In genomic region chr3:156559826-156560471, GRCm38 (mm10) we compare ENCODE assay signal across 7 mouse cellular contexts. TPM values are rescaled to one million over a fixed set of nuclear protein-coding genes. Genes with fewer than 3 reads are reported as not detected.
A peak's percentile ranks its signal among the peaks of the same experiment; 100 is the strongest.
DNase-seq lines count a peak whose midpoint lies in the region; ATAC-seq and TF ChIP-seq lines count a peak whose summit lies in the region.

No protein-coding gene starts in this region.

- TF ChIP-seq CTCF in E14TG2a.4 (conservative IDR thresholded peaks at IDR 0.05; ENCODE audit: low read length), result no peak

- WGBS in forebrain, embryonic 13.5 days, result under 1% methylated on average over 19 of the region's 19 CpGs
- WGBS in midbrain, embryonic 10.5 days, result 4% methylated on average over 19 of the region's 19 CpGs

- H3K27ac ChIP-seq in forebrain, embryonic 13.5 days, result peak overlapping the region; percentile 97
- peak overlapping the region; percentile 91 for H3K27ac ChIP-seq in midbrain, embryonic 10.5 days (replicated peaks)

- ATAC-seq in forebrain, embryonic 13.5 days, result peak; percentile 6

- H3K27me3 ChIP-seq in E14TG2a.4 (ENCODE audit: insufficient read depth, low read length), result peaks cover 50% of the 10 kb centered on the region
- no peaks in the 10 kb centered on the region for H3K27me3 ChIP-seq in forebrain, embryonic 13.5 days
- H3K27me3 ChIP-seq in midbrain, embryonic 10.5 days (ENCODE audit: low read depth, poor library complexity, severe bottlenecking), result peaks cover 44% of the 10 kb centered on the region

- DNase-seq in Muller cell, postnatal 12 days (ENCODE audit: inconsistent ontology term), result peak; percentile 56
- DNase-seq in kidney, postnatal 4 days, result peak; percentile 29 to 39
- peak; percentile 27 for DNase-seq in midbrain, embryonic 10.5 days (ENCODE audit: low spot score)
- DNase-seq in telencephalon, adult 2 months (ENCODE audit: low read depth, low spot score), result peak; percentile 50
- DNase-seq in adipocyte (ENCODE audit: low spot score), result no peak

- H3K9ac ChIP-seq in forebrain, embryonic 13.5 days, result peak overlapping the region; percentile 69

- peak overlapping the region; percentile 90 for H3K4me2 ChIP-seq in forebrain, embryonic 13.5 days

- H3K9me3 ChIP-seq in E14TG2a.4 (ENCODE audit: low read length), result no peaks in the 10 kb centered on the region
- no peaks in the 10 kb centered on the region for H3K9me3 ChIP-seq in forebrain, embryonic 13.5 days (replicated peaks)
- no peaks in the 10 kb centered on the region for H3K9me3 ChIP-seq in midbrain, embryonic 10.5 days (replicated peaks)

- no peaks in the 10 kb centered on the region for H3K36me3 ChIP-seq in E14TG2a.4 (ENCODE audit: insufficient read depth, low read length)
- no peaks in the 10 kb centered on the region for H3K36me3 ChIP-seq in forebrain, embryonic 13.5 days (ENCODE audit: poor library complexity, severe bottlenecking)
- H3K36me3 ChIP-seq in midbrain, embryonic 10.5 days, result no peaks in the 10 kb centered on the region

- H3K4me3 ChIP-seq in E14TG2a.4 (replicated peaks; ENCODE audit: low read length), result peak overlapping the region; percentile 83
- H3K4me3 ChIP-seq in forebrain, embryonic 13.5 days, result peak overlapping the region; percentile 72
- H3K4me3 ChIP-seq in midbrain, embryonic 10.5 days, result peak overlapping the region; percentile 73

- H3K4me1 ChIP-seq in E14TG2a.4 (replicated peaks; ENCODE audit: low read depth, low read length), result peaks cover 13% of the 10 kb centered on the region
- peaks cover 28% of the 10 kb centered on the region for H3K4me1 ChIP-seq in forebrain, embryonic 13.5 days
- H3K4me1 ChIP-seq in midbrain, embryonic 10.5 days, result peaks cover 29% of the 10 kb centered on the region

RNA-seq across cellular contexts. Expression of gene Negr1, which starts 1.6 kb away (rescaled TPM):
- 22.5 and 26.6 TPM in 2 replicates for polyA plus RNA-seq in forebrain, embryonic 13.5 days (2015; fragmentation: Nextera tagmentation; extraction: Ambion mirVana)
- 2.0 and 3.6 TPM in 2 replicates for polyA plus RNA-seq in midbrain, embryonic 10.5 days (2016; fragmentation: Nextera tagmentation; extraction: Ambion mirVana)
